Mouse (Mus musculus): ENCODE measurements around the gene Vegfa. TPM values are rescaled to one million over a fixed set of nuclear protein-coding genes. Genes with fewer than 3 reads are reported as not detected.

The Vegfa gene
- total RNA-seq, 2 experiments from 2014 or later: 92.2 to 97.0 TPM

Other genes starting within 250 kb of the Vegfa start
- gene Mrps18a, start 78.6 kb upstream of the Vegfa start, total RNA-seq (2021): 10 to 100 TPM; 80.8 to 82.4 TPM
- 10 to 100 TPM; 39.8 to 41.3 TPM for gene Rsph9, start 111.8 kb upstream of the Vegfa start, total RNA-seq (2021)
- 10 to 100 TPM; 10.7 to 11.1 TPM for gene Mad2l1bp, start 121.2 kb upstream of the Vegfa start, total RNA-seq (2021)
- 100 to 1,000 TPM in 1 of 2 experiments, 10 to 100 TPM in 1; 86.9 to 100 TPM for gene Gtpbp2, start 128.7 kb upstream of the Vegfa start, total RNA-seq (2021)
- gene Polh, start 170.3 kb upstream of the Vegfa start, total RNA-seq (2021): 1 to 10 TPM; 6.8 to 7.5 TPM
- 10 to 100 TPM; 43.0 to 43.9 TPM for gene Xpo5, start 170.4 kb upstream of the Vegfa start, total RNA-seq (2021)
- gene Polr1c, start 215.7 kb upstream of the Vegfa start, total RNA-seq (2021): 10 to 100 TPM; 37.2 to 40.1 TPM
- 10 to 100 TPM; 68.7 to 70.3 TPM for gene Yipf3, start 215.7 kb upstream of the Vegfa start, total RNA-seq (2021)
- 10 to 100 TPM; 88.1 to 93.6 TPM for gene Lrrc73, start 221.2 kb upstream of the Vegfa start, total RNA-seq (2021)